Mouse (Mus musculus) mouse embryonic stem cell (cell line): ENCODE measurements around the gene Ywhag.

Experiments used
- in situ Hi-C, 2 experiments: fragments of 300-500 bp; cut with MboI; formaldehyde crosslinking; loops; 1 replicate in 1 of 2; 3 replicates in 1 of 2; pipeline ENCODE4 v1.14.3; 2019 to 2020; ENCODE audit warnings: low sequenced_read_pairs in 2 of 2, low pct_unique_long_range_greater_than_20kb in 1 of 2, mixed read lengths in 1 of 2; ENCODE audit not compliant: unreplicated experiment in 1 of 2

Ywhag gene

DNA sequence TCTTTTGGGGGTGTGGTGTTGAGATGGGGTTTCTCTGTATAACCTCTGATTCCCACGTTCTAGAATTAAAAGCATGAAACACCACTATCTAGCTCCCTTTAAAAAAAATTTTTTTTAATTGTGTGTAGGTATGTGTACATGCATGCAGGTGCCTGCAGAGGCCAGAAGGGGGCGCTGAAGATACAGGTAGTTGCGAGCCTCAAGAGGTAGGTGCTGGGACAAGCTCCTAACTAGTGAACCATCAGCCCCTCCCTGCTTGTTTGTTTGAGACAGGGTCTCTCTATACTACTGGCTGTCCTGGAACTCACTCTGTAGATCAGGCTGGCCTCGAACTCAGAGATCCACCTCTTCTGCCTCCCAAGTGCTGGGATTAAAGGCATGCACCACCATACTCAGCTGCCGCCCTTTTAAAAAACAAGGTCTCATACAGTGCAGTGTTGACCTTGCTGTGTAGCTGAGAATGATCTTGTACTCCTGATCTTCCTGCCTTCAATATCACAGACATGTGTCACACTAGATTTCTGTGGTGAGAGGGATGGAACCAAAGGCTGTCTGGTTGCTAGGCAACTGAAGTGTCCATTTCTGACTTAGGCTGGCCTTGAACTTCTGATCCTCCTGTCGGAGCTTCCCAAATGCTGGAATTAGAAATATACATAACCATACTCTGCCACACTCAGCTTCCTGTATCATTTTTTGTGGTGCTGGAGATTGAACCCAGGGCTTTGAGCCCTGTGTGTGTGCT lies 32.9 kb downstream of the Ywhag start:
- in situ Hi-C loops: no loop called here

- in situ Hi-C loops: no loop called here
Measured at GRCm38 (mm10) chr5:135900701-135901100, 33.7 kb downstream of the Ywhag start.

DNA sequence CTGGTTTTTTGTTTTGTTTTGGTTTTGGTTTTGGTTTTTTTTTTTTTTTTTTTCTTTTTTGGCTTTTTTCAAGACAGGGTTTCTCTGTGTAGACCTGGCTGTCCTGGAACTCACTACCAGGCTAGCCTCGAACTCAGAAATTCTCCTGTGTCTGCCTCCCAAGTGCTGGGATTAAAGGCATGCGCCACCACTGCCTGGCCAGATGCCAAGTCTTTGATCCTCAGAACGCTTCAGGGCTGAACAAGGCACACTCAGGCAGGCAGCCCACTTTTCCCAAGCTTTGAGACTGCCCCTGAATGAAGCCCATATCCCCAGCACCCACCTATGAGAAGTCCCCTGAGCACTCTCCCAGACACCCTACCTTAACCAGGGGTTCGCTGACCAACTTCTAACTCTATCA lies 34.6 kb downstream of the Ywhag start:
- in situ Hi-C loops: loop anchor here in 1 of 2 experiments (5.0 kb wide), 1 partner anchor 182 kb away; the partner anchor contains the start of gene Rasa4

DNA sequence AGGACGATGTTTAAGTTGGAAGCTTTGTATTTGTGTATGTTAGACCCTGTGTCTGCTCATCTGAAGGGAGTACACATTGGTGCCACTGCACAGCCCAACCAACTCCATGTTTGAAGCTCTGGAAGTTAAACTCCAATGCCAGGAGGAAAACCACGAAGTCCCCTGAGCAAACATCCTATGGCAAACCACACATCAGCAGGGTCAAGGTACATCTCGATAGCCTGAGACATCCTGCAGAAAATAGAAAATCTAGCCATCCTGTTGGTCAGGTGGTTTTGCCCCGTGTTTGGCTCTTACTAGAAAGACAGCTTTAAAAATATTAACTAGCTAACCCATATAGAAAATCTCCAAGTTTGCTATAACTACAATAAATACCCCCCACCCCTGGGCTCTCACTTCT lies 35.4 kb downstream of the Ywhag start:
- in situ Hi-C loops: loop anchor here in 1 of 2 experiments (5.0 kb wide), 1 partner anchor 183 kb away; the partner anchor contains the start of gene Rasa4

DNA sequence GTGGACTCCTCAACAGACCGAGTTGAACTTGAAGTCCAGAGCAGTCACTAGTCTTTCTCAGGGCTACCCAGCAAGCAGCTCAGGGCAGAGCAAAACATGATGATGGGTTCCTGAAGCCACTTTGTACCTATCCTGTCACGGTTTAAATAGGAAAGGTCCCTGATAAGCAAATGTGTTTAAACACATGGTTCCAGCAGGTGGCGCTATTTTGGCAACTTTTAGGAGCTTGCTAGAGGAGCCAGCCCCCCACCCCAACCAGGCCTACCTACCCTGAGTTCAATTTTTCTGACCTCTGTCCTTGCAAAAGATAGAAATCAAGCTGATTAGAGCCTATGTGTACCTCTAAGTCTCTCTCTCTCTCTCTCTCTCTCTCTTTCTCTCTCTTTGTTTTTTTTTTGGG lies 36.4 kb downstream of the Ywhag start:
- in situ Hi-C loops: loop anchor here in 1 of 2 experiments (5.0 kb wide), 1 partner anchor 184 kb away; the partner anchor contains the start of gene Rasa4

- in situ Hi-C loops: loop anchor here in 1 of 2 experiments (5.0 kb wide), 1 partner anchor 187 kb away; the partner anchor contains the start of gene Rasa4
Measured at GRCm38 (mm10) chr5:135894958-135895357, 39.5 kb downstream of the Ywhag start.

DNA sequence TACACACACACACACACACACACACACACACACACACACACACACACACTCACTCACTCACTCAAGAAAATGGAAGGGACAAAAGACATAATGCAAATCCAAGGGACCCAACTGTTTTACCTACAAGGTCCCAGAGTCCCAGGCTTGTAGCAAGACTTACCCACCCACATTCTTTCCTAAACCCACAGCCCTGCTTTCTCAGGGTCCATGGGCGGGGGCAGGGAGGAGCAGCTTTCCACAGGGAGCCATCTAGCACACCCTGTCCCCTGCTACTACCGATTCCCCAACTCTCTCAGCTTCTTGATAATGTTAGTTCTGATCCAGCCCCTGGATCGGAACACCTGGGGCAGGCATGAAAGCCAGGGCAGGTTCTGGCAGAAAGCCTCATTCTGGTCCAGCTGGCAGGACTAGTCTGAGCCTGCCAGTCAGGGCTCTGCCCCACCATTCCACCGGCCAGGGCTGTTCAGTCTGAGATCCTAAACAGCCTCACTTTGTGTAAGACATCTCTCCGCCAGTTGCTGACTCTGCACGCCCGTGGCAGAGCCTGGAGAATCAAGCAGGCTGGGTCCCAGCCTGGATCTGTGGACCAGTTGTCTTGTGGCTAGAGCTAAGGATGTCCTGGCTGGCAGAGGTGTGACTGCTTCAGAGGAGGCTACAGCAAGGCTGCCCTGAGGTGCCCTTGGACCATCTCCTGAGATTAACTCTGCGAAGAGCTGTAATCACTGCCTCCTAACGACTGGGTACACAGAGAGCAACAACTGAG lies 41.6 kb downstream of the Ywhag start:
- in situ Hi-C loops: no loop called here

GRCm38 (mm10) chr5:135890920-135891319 lies 43.5 kb downstream of the Ywhag start:
- in situ Hi-C loops: no loop called here

GRCm38 (mm10) chr5:135890323-135890722 lies 44.1 kb downstream of the Ywhag start:
- in situ Hi-C loops: no loop called here

DNA sequence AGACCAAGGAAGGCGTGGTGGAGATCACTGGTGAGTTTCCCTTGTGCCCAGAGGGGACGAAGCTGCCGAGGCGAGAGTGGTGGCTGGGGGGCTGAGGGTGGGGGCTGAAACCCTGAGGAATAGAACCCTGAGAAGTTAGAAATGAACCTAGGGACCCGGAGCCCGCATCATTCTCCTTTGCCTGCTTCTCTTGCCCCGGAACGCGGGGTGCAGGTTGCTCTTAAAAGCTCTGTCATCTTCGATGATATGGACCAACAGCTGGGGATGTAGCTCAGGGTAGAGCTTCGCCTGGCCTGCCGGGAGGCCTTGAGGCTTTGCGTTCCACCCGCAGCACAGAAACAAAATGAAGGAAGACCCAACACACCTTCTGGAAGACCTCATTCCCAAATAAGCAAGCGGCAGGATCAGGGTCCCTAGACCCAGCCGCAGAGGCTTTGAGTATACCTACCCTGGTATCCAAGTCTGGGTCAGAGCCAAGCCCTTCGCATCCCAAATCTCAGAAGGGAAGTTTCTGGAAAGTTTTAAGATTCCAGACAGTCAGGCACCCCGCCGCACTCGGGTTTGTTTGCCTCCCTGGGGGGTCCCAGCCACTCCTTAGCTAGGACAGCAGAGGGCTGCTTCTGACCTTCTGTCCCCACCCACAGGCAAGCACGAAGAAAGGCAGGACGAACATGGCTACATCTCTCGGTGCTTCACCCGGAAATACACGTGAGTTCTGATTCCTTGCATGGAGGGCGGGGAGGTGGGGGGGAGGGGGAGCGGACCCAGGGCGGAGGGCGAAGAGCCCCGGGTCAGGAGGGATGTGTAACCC lies 45.8 kb downstream of the Ywhag start:
- in situ Hi-C loops: no loop called here

GRCm38 (mm10) chr5:135887675-135888102 lies 46.7 kb downstream of the Ywhag start, which contains the start of gene Hspb1:
Hspb1 (plus strand) TSS chr5:135887919.
- in situ Hi-C loops: no loop called here

- in situ Hi-C loops: no loop called here
Measured at GRCm38 (mm10) chr5:135884641-135885040, 49.8 kb downstream of the Ywhag start.

GRCm38 (mm10) chr5:135879449-135880158 lies 54.8 kb downstream of the Ywhag start:
- in situ Hi-C loops: no loop called here

GRCm38 (mm10) chr5:135877831-135878231 lies 56.6 kb downstream of the Ywhag start:
- in situ Hi-C loops: no loop called here

- in situ Hi-C loops: no loop called here
Measured at GRCm38 (mm10) chr5:135877180-135877579, 57.2 kb downstream of the Ywhag start.

GRCm38 (mm10) chr5:135873753-135874152 lies 60.7 kb downstream of the Ywhag start:
- in situ Hi-C loops: no loop called here

DNA sequence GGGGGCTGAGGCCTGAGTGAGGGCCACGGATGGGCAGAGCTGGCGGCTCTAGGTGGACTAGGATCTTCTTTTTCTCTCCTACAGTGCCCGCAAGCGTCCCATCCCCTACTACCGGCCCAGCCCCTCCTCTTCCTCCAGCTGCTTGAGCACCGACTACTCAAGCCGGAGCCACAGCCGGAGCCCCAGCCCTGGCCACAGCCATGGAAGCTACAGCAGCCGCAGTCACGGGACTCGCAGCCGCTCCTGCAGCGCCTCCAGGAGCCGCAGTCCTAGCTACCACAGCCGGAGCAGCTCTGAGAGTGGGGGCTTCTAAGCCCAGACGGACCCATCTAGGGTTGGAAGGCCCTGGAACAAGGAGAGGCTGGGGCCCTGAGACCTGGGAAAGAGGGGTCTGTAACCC lies 61.4 kb downstream of the Ywhag start:
- in situ Hi-C loops: no loop called here

- in situ Hi-C loops: no loop called here
Measured at GRCm38 (mm10) chr5:135870505-135870904, 63.9 kb downstream of the Ywhag start.
